Mouse (Mus musculus) olfactory bulb, adult 2 months (tissue): ENCODE measurements around the gene Jakmip3.

Source experiments
- CTCF ChIP-seq: fragments of 200-500 bp; IDR thresholded peaks from 2 replicates; pipeline ENCODE4 v1.5.1; 2012; ENCODE audit warnings: low read depth, mild to moderate bottlenecking, low read length, moderate library complexity; ENCODE audit not compliant: insufficient read depth
- POLR2A ChIP-seq: fragments of 200-500 bp; IDR thresholded peaks from 2 replicates; pipeline ENCODE4 v1.6.1; 2012; ENCODE audit warnings: mild to moderate bottlenecking, low read depth, low read length, moderate library complexity; ENCODE audit not compliant: insufficient read depth

DNA sequence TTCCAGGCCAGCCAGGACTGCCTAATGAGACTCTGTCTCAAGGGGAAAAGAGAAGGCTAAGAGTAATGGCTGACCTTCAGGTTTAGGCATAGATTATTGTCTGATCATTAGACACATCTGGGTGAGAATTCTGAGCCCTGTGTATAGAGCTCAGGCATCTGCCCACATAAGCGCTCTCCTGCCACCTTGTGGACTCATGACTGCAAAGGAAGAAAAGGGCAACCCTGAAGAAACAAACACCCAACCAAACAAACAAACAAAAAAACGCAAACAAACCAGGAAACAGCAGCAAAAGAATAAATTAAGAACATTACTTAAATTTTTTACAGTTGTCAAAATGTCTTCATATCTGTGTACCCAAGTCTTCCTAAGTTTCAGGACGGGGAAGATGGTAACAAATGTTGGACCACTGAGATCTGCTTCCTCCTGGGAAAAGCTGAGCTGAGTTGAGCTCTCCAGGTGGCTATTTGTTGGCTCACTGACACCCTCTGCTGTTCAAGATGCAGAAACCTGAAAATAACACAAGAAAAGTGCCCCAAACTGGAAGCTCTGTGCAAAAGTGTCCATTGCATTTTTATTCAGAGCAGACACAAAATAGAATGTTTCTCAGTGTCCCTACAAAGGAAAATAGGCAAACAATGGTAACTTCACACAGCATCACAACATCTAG lies 16.6 kb upstream of the Jakmip3 start:
- TF ChIP-seq CTCF (no peak), POLR2A (no peak)
